Mouse (Mus musculus) lung, embryonic 16.5 days (tissue): ENCODE measurements at regions not wholly inside any gene's neighbourhood (a gene's known extent, or its start where the extent isn't known, plus 50 kb on each side); places are given as distances from the start of the nearest gene placed in this dataset.

ENCODE experiments used
- ATAC-seq: fragments of 200-750 bp; cut with Nextera tagmentation; 2 replicates; pipeline ENCODE4 v1.8.0; 2017; ENCODE audit warnings: low read depth, mild to moderate bottlenecking, moderate library complexity
- H3K27ac ChIP-seq: fragments of 300-500 bp; sonication (generic); 2 replicates; pipeline ENCODE4 v1.5.1; 2014; ENCODE audit warnings: mild to moderate bottlenecking, control low read depth, low read length
- H3K27me3 ChIP-seq: fragments of 300-500 bp; sonication (generic); 2 replicates; pipeline ENCODE4 v1.6.1; 2014; ENCODE audit warnings: low read depth, low read length, mixed read lengths; ENCODE audit not compliant: control insufficient read depth, insufficient read depth
- H3K36me3 ChIP-seq: fragments of 300-500 bp; sonication (generic); 2 replicates; pipeline ENCODE4 v1.6.1; 2014; ENCODE audit warnings: low read length; ENCODE audit not compliant: control insufficient read depth, insufficient read depth
- H3K4me1 ChIP-seq: fragments of 300-500 bp; sonication (generic); replicated peaks from 2 replicates; pipeline ENCODE4 v1.6.1; 2014; ENCODE audit warnings: low read length, mixed read lengths; ENCODE audit not compliant: control insufficient read depth, insufficient read depth
- H3K4me2 ChIP-seq: fragments of 300-500 bp; sonication (generic); 2 replicates; pipeline ENCODE4 v1.6.1; 2014; ENCODE audit warnings: low read depth, low read length, control low read depth
- H3K4me3 ChIP-seq: fragments of 300-500 bp; sonication (generic); 2 replicates; pipeline ENCODE4 v1.5.1; 2014; ENCODE audit warnings: mild to moderate bottlenecking, low read length, control low read depth
- H3K9ac ChIP-seq: fragments of 300-500 bp; sonication (generic); 2 replicates; pipeline ENCODE4 v1.6.1; 2014; ENCODE audit warnings: low read length, control low read depth
- H3K9me3 ChIP-seq: fragments of 300-500 bp; sonication (generic); 2 replicates; pipeline ENCODE4 v1.6.1; 2016; ENCODE audit warnings: low read length; ENCODE audit not compliant: control insufficient read depth
- WGBS: fragments of 180-500 bp; shearing (Covaris S2); extraction: QIAGEN DNeasy Blood & Tissue Kit; methylation state at CpG from one replicate; pipeline ENCODE4 v1.1.7; 2014; 5-methylcytosine and 5-hydroxymethylcytosine counted together

- Histone ChIP-seq H3K9ac (no peak overlapping the region), H3K36me3 (no peaks in the 10 kb centered on the region), H3K9me3 (no peaks in the 10 kb centered on the region), H3K4me2 (no peak overlapping the region), H3K27ac (no peak overlapping the region), H3K4me3 (no peak overlapping the region), H3K4me1 (no peaks in the 10 kb centered on the region), H3K27me3 (no peaks in the 10 kb centered on the region)
- no peak for ATAC-seq
- 55% methylated on average over 6 of the region's 6 CpGs for WGBS
Observed at GRCm38 (mm10) chr9:88214758-88215157, 112.2 kb upstream of the Nt5e start.

- Histone ChIP-seq H3K4me1 (no peaks in the 10 kb centered on the region), H3K36me3 (no peaks in the 10 kb centered on the region), H3K27me3 (no peaks in the 10 kb centered on the region), H3K4me3 (no peak overlapping the region), H3K4me2 (no peak overlapping the region), H3K9me3 (no peaks in the 10 kb centered on the region), H3K27ac (no peak overlapping the region), H3K9ac (no peak overlapping the region)
- 62% methylated on average over 3 of the region's 3 CpGs for WGBS
- ATAC-seq = no peak
Observed at GRCm38 (mm10) chr9:88220360-88220759, 106.6 kb upstream of the Nt5e start.

- WGBS = 80% methylated on average over 14 of the region's 14 CpGs
- no peak overlapping the region for H3K9ac ChIP-seq
- no peak for ATAC-seq
Observed at GRCm38 (mm10) chr9:88221276-88221675, 105.7 kb upstream of the Nt5e start.

GRCm38 (mm10) chr9:88221850-88222353, 105.1 kb upstream of the Nt5e start:
- Histone ChIP-seq H3K27ac (no peak overlapping the region), H3K27me3 (no peaks in the 10 kb centered on the region), H3K36me3 (no peaks in the 10 kb centered on the region), H3K4me2 (no peak overlapping the region), H3K9ac (no peak overlapping the region), H3K4me3 (no peak overlapping the region), H3K9me3 (no peaks in the 10 kb centered on the region), H3K4me1 (no peaks in the 10 kb centered on the region)
- WGBS = 17% methylated on average over 7 of the region's 7 CpGs
- no peak for ATAC-seq

More at GRCm38 (mm10) chr9:88221276-88221675, 105.7 kb upstream of the Nt5e start:
- Histone ChIP-seq H3K36me3 (no peaks in the 10 kb centered on the region), H3K4me1 (no peaks in the 10 kb centered on the region), H3K27me3 (no peaks in the 10 kb centered on the region), H3K4me3 (no peak overlapping the region), H3K27ac (no peak overlapping the region), H3K9me3 (no peaks in the 10 kb centered on the region), H3K4me2 (no peak overlapping the region)

GRCm38 (mm10) chr9:88237126-88237525, 89.9 kb upstream of the Nt5e start:
- Histone ChIP-seq H3K27ac (no peak overlapping the region), H3K4me2 (no peak overlapping the region), H3K9me3 (no peaks in the 10 kb centered on the region), H3K36me3 (no peaks in the 10 kb centered on the region), H3K4me1 (no peaks in the 10 kb centered on the region), H3K27me3 (no peaks in the 10 kb centered on the region), H3K4me3 (no peak overlapping the region), H3K9ac (no peak overlapping the region)
- WGBS = 64% methylated on average over 2 of the region's 2 CpGs
- no peak for ATAC-seq

- H3K9me3 ChIP-seq = no peaks in the 10 kb centered on the region
- no peak overlapping the region for H3K4me3 ChIP-seq
- H3K36me3 ChIP-seq = no peaks in the 10 kb centered on the region
- H3K4me1 ChIP-seq = no peaks in the 10 kb centered on the region
- ATAC-seq = no peak
- H3K4me2 ChIP-seq = no peak overlapping the region
- H3K27me3 ChIP-seq = no peaks in the 10 kb centered on the region
- WGBS = 48% methylated on average over 5 of the region's 5 CpGs
- no peak overlapping the region for H3K9ac ChIP-seq
- H3K27ac ChIP-seq = no peak overlapping the region
Observed at GRCm38 (mm10) chr9:88238346-88238745, 88.7 kb upstream of the Nt5e start.

GRCm38 (mm10) chr9:88240740-88241139, 86.3 kb upstream of the Nt5e start:
- WGBS = 18% methylated on average over 4 of the region's 4 CpGs
- peak; percentile 72 for ATAC-seq
- Histone ChIP-seq H3K4me1 (no peaks in the 10 kb centered on the region), H3K36me3 (no peaks in the 10 kb centered on the region), H3K9ac (peak overlapping the region; percentile 52), H3K27me3 (no peaks in the 10 kb centered on the region), H3K4me2 (peak overlapping the region; percentile 57), H3K4me3 (no peak overlapping the region; the same call in 1 of the 2 replicates), H3K9me3 (no peaks in the 10 kb centered on the region), H3K27ac (no peak overlapping the region)

- H3K4me2 ChIP-seq = peak overlapping the region; percentile 57
- H3K9me3 ChIP-seq = no peaks in the 10 kb centered on the region
- ATAC-seq = peak; percentile 92
- H3K4me1 ChIP-seq = no peaks in the 10 kb centered on the region
- peak overlapping the region; percentile 52 for H3K9ac ChIP-seq
- WGBS = 6% methylated on average over 18 of the region's 18 CpGs
- H3K27me3 ChIP-seq = no peaks in the 10 kb centered on the region
- no peaks in the 10 kb centered on the region for H3K36me3 ChIP-seq
- H3K27ac ChIP-seq = no peak overlapping the region
- peak overlapping the region; percentile 43 for H3K4me3 ChIP-seq
Observed at GRCm38 (mm10) chr9:88241203-88241995, 85.6 kb upstream of the Nt5e start.

GRCm38 (mm10) chr9:88242530-88242929, 84.5 kb upstream of the Nt5e start:
- no peak for ATAC-seq
- Histone ChIP-seq H3K27ac (no peak overlapping the region), H3K9ac (no peak overlapping the region), H3K9me3 (no peaks in the 10 kb centered on the region), H3K27me3 (no peaks in the 10 kb centered on the region), H3K4me1 (no peaks in the 10 kb centered on the region), H3K4me2 (no peak overlapping the region), H3K36me3 (no peaks in the 10 kb centered on the region), H3K4me3 (no peak overlapping the region)
- 62% methylated on average over 7 of the region's 7 CpGs for WGBS
